In the genomic region with DNA sequence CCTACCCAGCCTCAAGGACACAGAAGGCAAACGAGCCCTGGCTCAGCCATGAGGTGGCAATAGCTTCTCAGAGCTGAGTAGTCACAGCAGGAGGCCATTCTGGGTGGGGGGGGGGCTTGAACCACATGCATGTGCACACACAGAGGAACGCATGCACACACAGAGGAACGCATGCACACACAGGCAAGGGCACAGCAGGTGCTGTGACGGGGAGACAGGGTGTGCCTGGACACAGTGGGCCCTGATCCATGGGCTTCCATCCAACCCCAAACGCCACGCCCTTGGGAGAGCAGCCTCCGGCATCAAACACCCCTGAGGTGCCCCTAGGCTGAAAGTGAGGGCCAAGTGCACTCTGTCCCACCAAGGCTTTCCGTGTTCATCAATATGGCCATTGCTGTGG, we compare ENCODE assay signal across 10 mouse cellular contexts. TPM values are rescaled to one million over a fixed set of nuclear protein-coding genes. Genes with fewer than 3 reads are reported as not detected.
DNase-seq lines count a peak whose midpoint lies in the region; ATAC-seq and TF ChIP-seq lines count a peak whose summit lies in the region.
"Had no signal": no experiment of that assay in that cellular context is flagged by ENCODE, and none has a peak within 500 bp of the region (broad histone marks: within the 10 kb centered on the region; RNA-seq: fewer than 3 reads in every experiment).

No protein-coding gene starts in this region.

- no peak for TF ChIP-seq EP300 in MEL (IDR thresholded peaks at IDR 0.05; ENCODE audit: low read depth in 1 of 2, low read length in 2 of 2)
- no peak for TF ChIP-seq EP300 in liver, postnatal 0 days (IDR thresholded peaks at IDR 0.05; ENCODE audit: low read depth)

- H3K27ac ChIP-seq in hindbrain, embryonic 13.5 days = 0 out of 2 replicates have a peak overlapping the region, but pooled peaks have one; percentile 9
- H3K27ac ChIP-seq in hindbrain, embryonic 11.5 days (ENCODE audit: low read depth, low read length) = no peak overlapping the region
- peak overlapping the region; percentile 43; the same call in 1 of the 2 replicates for H3K27ac ChIP-seq in MEL (ENCODE audit: control insufficient read depth, low read depth, low read length)
- H3K27ac ChIP-seq in liver, postnatal 0 days (ENCODE audit: low read depth) = peak overlapping the region; percentile 72

- intact Hi-C loops in heart, postnatal 10 days (cut with DNase I) = no loop called here

- peaks cover 65% of the 10 kb centered on the region for H3K36me3 ChIP-seq in hindbrain, embryonic 13.5 days
- H3K36me3 ChIP-seq in hindbrain, embryonic 11.5 days (ENCODE audit: control insufficient read depth, insufficient read depth, low read length) = peaks cover 5% of the 10 kb centered on the region; the same call in 1 of the 2 replicates
- peaks cover 12 to 35% of the 10 kb centered on the region in 2 experiments for H3K36me3 ChIP-seq in MEL (ENCODE audit: control insufficient read depth in 1 of 2, insufficient read depth in 2 of 2, low read length in 2 of 2)
- H3K36me3 ChIP-seq in liver, postnatal 0 days (replicated peaks; ENCODE audit: insufficient read depth, low read length) = peaks cover 37% of the 10 kb centered on the region

- no peaks in the 10 kb centered on the region for H3K27me3 ChIP-seq in hindbrain, embryonic 13.5 days
- no peaks in the 10 kb centered on the region for H3K27me3 ChIP-seq in hindbrain, embryonic 11.5 days (ENCODE audit: control insufficient read depth, insufficient read depth, low read length)
- no peaks in the 10 kb centered on the region for H3K27me3 ChIP-seq in MEL (ENCODE audit: control insufficient read depth in 1 of 2, insufficient read depth in 2 of 2, low read length in 2 of 2)
- no peaks in the 10 kb centered on the region for H3K27me3 ChIP-seq in liver, postnatal 0 days (ENCODE audit: insufficient read depth, low read length)

- H3K4me2 ChIP-seq in hindbrain, embryonic 13.5 days = no peak overlapping the region
- no peak overlapping the region for H3K4me2 ChIP-seq in hindbrain, embryonic 11.5 days (replicated peaks; ENCODE audit: low read depth, low read length)
- H3K4me2 ChIP-seq in liver, postnatal 0 days (ENCODE audit: low read depth, low read length) = peak overlapping the region; percentile 2; the same call in 1 of the 2 replicates

- no peak overlapping the region for H3K4me3 ChIP-seq in hindbrain, embryonic 13.5 days
- H3K4me3 ChIP-seq in hindbrain, embryonic 11.5 days (ENCODE audit: low read depth, low read length) = no peak overlapping the region
- no peak overlapping the region for H3K4me3 ChIP-seq in MEL (ENCODE audit: control insufficient read depth in 1 of 2, insufficient read depth in 1 of 2, low read depth in 2 of 2, low read length in 2 of 2)
- H3K4me3 ChIP-seq in liver, postnatal 0 days (ENCODE audit: low read depth, low read length) = no peak overlapping the region

- no peak for ATAC-seq in hindbrain, embryonic 13.5 days (ENCODE audit: low FRiP score)
- no peak for ATAC-seq in hindbrain, embryonic 11.5 days (ENCODE audit: low FRiP score)
- ATAC-seq in liver, postnatal 0 days = no peak

- TF ChIP-seq POLR2A in MEL (IDR thresholded peaks at IDR 0.05; ENCODE audit: control insufficient read depth in 1 of 2, insufficient read depth in 1 of 2, low read depth in 1 of 2, low read length in 2 of 2, poor library complexity in 1 of 2) = no peak

- DNase-seq in hindbrain, embryonic 11.5 days (ENCODE audit: low spot score) = no peak
- no peak for DNase-seq in MEL (ENCODE audit: low read depth, low spot score)
- peak; percentile 40 to 41 for DNase-seq in heart, postnatal 10 days
- DNase-seq in liver, postnatal 0 days = no peak
- no peak for DNase-seq in cerebellum, adult 18-20 months
- DNase-seq in kidney, adult 11 months = no peak
- DNase-seq: adrenal gland, postnatal 14 days; kidney, postnatal 14 days; lung, adult 2 months had no signal

- no peaks in the 10 kb centered on the region for H3K9me3 ChIP-seq in hindbrain, embryonic 13.5 days
- no peaks in the 10 kb centered on the region for H3K9me3 ChIP-seq in hindbrain, embryonic 11.5 days (ENCODE audit: control insufficient read depth, low read length)
- no peaks in the 10 kb centered on the region for H3K9me3 ChIP-seq in MEL (replicated peaks; ENCODE audit: insufficient read depth, low read length)
- no peaks in the 10 kb centered on the region for H3K9me3 ChIP-seq in liver, postnatal 0 days (ENCODE audit: low read length)

- 82% methylated on average over 8 of the region's 8 CpGs for WGBS in hindbrain, embryonic 13.5 days
- WGBS in hindbrain, embryonic 11.5 days = 86% methylated on average over 8 of the region's 8 CpGs
- 59% methylated on average over 8 of the region's 8 CpGs for WGBS in liver, postnatal 0 days (ENCODE audit: insufficient replicate concordance)

- no peaks in the 10 kb centered on the region; the same call in 1 of the 2 replicates for H3K79me2 ChIP-seq in MEL (ENCODE audit: control insufficient read depth, insufficient read depth, low read length, poor library complexity)

- TF ChIP-seq RAD21 in MEL (IDR thresholded peaks at IDR 0.05; ENCODE audit: low read depth, low read length) = no peak

- no peak overlapping the region for H3K9ac ChIP-seq in hindbrain, embryonic 13.5 days
- no peak overlapping the region for H3K9ac ChIP-seq in hindbrain, embryonic 11.5 days (ENCODE audit: low read depth, low read length)
- H3K9ac ChIP-seq in MEL (ENCODE audit: control insufficient read depth, low read depth, low read length, poor library complexity, severe bottlenecking) = no peak overlapping the region
- peak overlapping the region; percentile 7; the same call in 1 of the 2 replicates for H3K9ac ChIP-seq in liver, postnatal 0 days (replicated peaks)

- peaks cover 26% of the 10 kb centered on the region for H3K4me1 ChIP-seq in hindbrain, embryonic 13.5 days (replicated peaks)
- no peaks in the 10 kb centered on the region for H3K4me1 ChIP-seq in hindbrain, embryonic 11.5 days (replicated peaks; ENCODE audit: control insufficient read depth, insufficient read depth, low read length)
- peaks cover 22 to 42% of the 10 kb centered on the region in 2 experiments for H3K4me1 ChIP-seq in MEL (ENCODE audit: control insufficient read depth in 1 of 2, insufficient read depth in 2 of 2, low read length in 2 of 2)
- H3K4me1 ChIP-seq in liver, postnatal 0 days (ENCODE audit: insufficient read depth) = peaks cover 35% of the 10 kb centered on the region

- TF ChIP-seq CTCF in MEL (IDR thresholded peaks at IDR 0.05 in 2 of 3, conservative IDR thresholded peaks at IDR 0.05 in 1 of 3; ENCODE audit: control insufficient read depth in 1 of 3, insufficient read depth in 1 of 3, low read depth in 2 of 3, low read length in 3 of 3, poor library complexity in 1 of 3, severe bottlenecking in 1 of 3) = no peak
- no peak for TF ChIP-seq CTCF in liver, postnatal 0 days (IDR thresholded peaks at IDR 0.05; ENCODE audit: low read depth)

TF ChIP-seq in MEL, 35 proteins besides CTCF, POLR2A, EP300 and RAD21 (continues in another document):
- TF ChIP-seq UBTF (IDR thresholded peaks at IDR 0.05; ENCODE audit: borderline replicate concordance, insufficient read depth, low read depth, low read length) (no peak), POLR2AphosphoS2 (IDR thresholded peaks at IDR 0.05; ENCODE audit: low read length) (no peak), ZKSCAN1 (IDR thresholded peaks at IDR 0.05; ENCODE audit: low read depth, low read length) (no peak), GABPA (IDR thresholded peaks at IDR 0.05; ENCODE audit: low read depth, low read length) (no peak), CHD2 (IDR thresholded peaks at IDR 0.05; ENCODE audit: low read length) (no peak), BHLHE40 (IDR thresholded peaks at IDR 0.05; ENCODE audit: borderline replicate concordance, low read depth, low read length) (no peak), GATA1 (IDR thresholded peaks at IDR 0.05; ENCODE audit: low read depth, low read length) (no peak), E2F4 (IDR thresholded peaks at IDR 0.05; ENCODE audit: borderline replicate concordance, low read depth, low read length) (no peak)

RNA-seq across cellular contexts. Expression of gene Slc38a10, which starts 15.0 kb away (rescaled TPM):
- polyA plus RNA-seq in hindbrain, embryonic 13.5 days (2015; fragmentation: Nextera tagmentation; extraction: Ambion mirVana) = 110 and 115 TPM in 2 replicates
- 58.6 and 64.7 TPM in 2 replicates for polyA plus RNA-seq in hindbrain, embryonic 11.5 days (2014; fragmentation: Nextera tagmentation; extraction: Ambion mirVana)
- 71.3 and 78.2 TPM in 2 replicates for total RNA-seq in MEL (2012; rRNA removed)
- 10 to 100 TPM in 1 of 2 experiments, not detected in 1; 80.7 TPM for polyA plus RNA-seq in MEL (2012; ENCODE audit: insufficient read depth in 1 of 2, insufficient read length in 2 of 2, low read depth in 1 of 2, low replicate concordance in 2 of 2, missing spikeins in 1 of 2)
- total RNA-seq in heart, postnatal 10 days (2021) = 100 to 1,000 TPM; 104 to 116 TPM
- 25.0 and 28.0 TPM in 2 replicates for polyA plus RNA-seq in liver, postnatal 0 days (2015; fragmentation: Nextera tagmentation; extraction: Ambion mirVana)

RNA-seq across cellular contexts. Expression of gene Ndufaf8, which starts 37.5 kb away (rescaled TPM):
- polyA plus RNA-seq in hindbrain, embryonic 13.5 days (2015; fragmentation: Nextera tagmentation; extraction: Ambion mirVana) = 52.7 and 57.0 TPM in 2 replicates
- 62.8 and 67.5 TPM in 2 replicates for polyA plus RNA-seq in hindbrain, embryonic 11.5 days (2014; fragmentation: Nextera tagmentation; extraction: Ambion mirVana)
- 99.2 and 120 TPM in 2 replicates for total RNA-seq in MEL (2012; rRNA removed)
- 10 to 100 TPM in 1 of 2 experiments, not detected in 1; 77.6 TPM for polyA plus RNA-seq in MEL (2012; ENCODE audit: insufficient read depth in 1 of 2, insufficient read length in 2 of 2, low read depth in 1 of 2, low replicate concordance in 2 of 2, missing spikeins in 1 of 2)
- 10 to 100 TPM; 49.3 to 61.9 TPM for total RNA-seq in heart, postnatal 10 days (2021)
- polyA plus RNA-seq in liver, postnatal 0 days (2015; fragmentation: Nextera tagmentation; extraction: Ambion mirVana) = 63.4 and 65.4 TPM in 2 replicates

RNA-seq across cellular contexts. Expression of gene Tepsin, which starts 37.7 kb away (rescaled TPM):
- polyA plus RNA-seq in hindbrain, embryonic 13.5 days (2015; fragmentation: Nextera tagmentation; extraction: Ambion mirVana) = 19.3 and 19.8 TPM in 2 replicates
- 16.9 and 17.6 TPM in 2 replicates for polyA plus RNA-seq in hindbrain, embryonic 11.5 days (2014; fragmentation: Nextera tagmentation; extraction: Ambion mirVana)
- total RNA-seq in MEL (2012; rRNA removed) = 12.6 and 16.6 TPM in 2 replicates
- polyA plus RNA-seq in MEL (2012; ENCODE audit: insufficient read depth in 1 of 2, insufficient read length in 2 of 2, low read depth in 1 of 2, low replicate concordance in 2 of 2, missing spikeins in 1 of 2) = 10 to 100 TPM in 1 of 2 experiments, not detected in 1; 14.3 TPM
- 10 to 100 TPM in 1 of 2 experiments, 1 to 10 TPM in 1; 9.6 to 11.1 TPM for total RNA-seq in heart, postnatal 10 days (2021)
- polyA plus RNA-seq in liver, postnatal 0 days (2015; fragmentation: Nextera tagmentation; extraction: Ambion mirVana) = 3.8 and 4.2 TPM in 2 replicates

RNA-seq across cellular contexts. Expression of gene Cep131, which starts 49.6 kb away (rescaled TPM):
- polyA plus RNA-seq in hindbrain, embryonic 13.5 days (2015; fragmentation: Nextera tagmentation; extraction: Ambion mirVana) = 23.2 and 26.7 TPM in 2 replicates
- 24.2 and 24.6 TPM in 2 replicates for polyA plus RNA-seq in hindbrain, embryonic 11.5 days (2014; fragmentation: Nextera tagmentation; extraction: Ambion mirVana)
- 17.6 and 21.6 TPM in 2 replicates for total RNA-seq in MEL (2012; rRNA removed)
- 10 to 100 TPM in 1 of 2 experiments, not detected in 1; 26.6 TPM for polyA plus RNA-seq in MEL (2012; ENCODE audit: insufficient read depth in 1 of 2, insufficient read length in 2 of 2, low read depth in 1 of 2, low replicate concordance in 2 of 2, missing spikeins in 1 of 2)
- total RNA-seq in heart, postnatal 10 days (2021) = 10 to 100 TPM; 10.6 to 13.6 TPM
- 3.1 and 3.9 TPM in 2 replicates for polyA plus RNA-seq in liver, postnatal 0 days (2015; fragmentation: Nextera tagmentation; extraction: Ambion mirVana)

Comparison
In these comparisons a context has a peak if more than half of its experiments do, and no peak if none do; other contexts are left out.
1. DNase-seq: peak in heart, postnatal 10 days (2 of 2); none in hindbrain, embryonic 11.5 days (single experiment), MEL (single experiment), liver, postnatal 0 days (single experiment), cerebellum, adult 18-20 months (0 of 2) and kidney, adult 11 months (single experiment).